Mouse (Mus musculus): Measurements from ENCODE around the gene Map2k3. TPM values are rescaled to one million over a fixed set of nuclear protein-coding genes. Genes with fewer than 3 reads are reported as not detected.

The Map2k3 gene
- polyA plus RNA-seq, 1 experiment: 30.9 TPM

DNA sequence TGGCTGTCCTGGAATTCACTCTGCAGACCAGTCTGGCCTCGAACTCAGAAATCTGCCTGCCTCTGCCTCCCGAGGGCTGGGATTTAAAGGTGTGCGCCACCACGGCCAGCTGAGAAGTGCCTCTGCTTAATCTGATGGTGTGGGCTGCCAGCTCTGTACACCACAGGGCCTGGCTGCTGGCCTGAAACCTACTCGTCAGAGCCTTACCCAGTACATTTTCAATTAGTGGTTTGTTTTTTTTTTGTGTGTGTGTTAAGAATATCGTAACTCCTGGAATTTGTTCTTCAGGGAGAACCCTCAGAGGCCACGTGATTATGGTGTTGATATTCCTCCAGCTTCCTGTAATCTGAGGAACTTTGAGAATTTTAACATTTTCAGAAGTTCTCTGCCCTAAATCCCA, 29.8 kb upstream of the Map2k3 start:
- Histone ChIP-seq H3K27me3 (ENCODE audit: control insufficient read depth, insufficient read depth, low read length) (no peaks in the 10 kb centered on the region), H3K4me3 (ENCODE audit: control insufficient read depth, insufficient read depth, low read length) (no peak overlapping the region), H3K27ac (ENCODE audit: control insufficient read depth, insufficient read depth, low read length) (no peak overlapping the region), H3K4me1 (replicated peaks; ENCODE audit: control insufficient read depth, insufficient read depth, low read length) (no peaks in the 10 kb centered on the region), H3K36me3 (ENCODE audit: control insufficient read depth, insufficient read depth, low read length) (peaks cover 5% of the 10 kb centered on the region; the same call in 1 of the 2 replicates)
- no peak for DNase-seq
- 87% methylated on average over 7 of the region's 7 CpGs for WGBS
- TF ChIP-seq CTCF (IDR thresholded peaks at IDR 0.05; ENCODE audit: borderline replicate concordance, control insufficient read depth, extremely low read depth, insufficient read depth, low read length, poor library complexity) (no peak), POLR2A (IDR thresholded peaks at IDR 0.05; ENCODE audit: control insufficient read depth, extremely low read depth, insufficient read depth, low read length, poor library complexity) (no peak)

- Histone ChIP-seq H3K4me3 (ENCODE audit: control insufficient read depth, insufficient read depth, low read length) (no peak overlapping the region), H3K27me3 (ENCODE audit: control insufficient read depth, insufficient read depth, low read length) (no peaks in the 10 kb centered on the region), H3K4me1 (replicated peaks; ENCODE audit: control insufficient read depth, insufficient read depth, low read length) (no peaks in the 10 kb centered on the region), H3K36me3 (ENCODE audit: control insufficient read depth, insufficient read depth, low read length) (peaks cover 5% of the 10 kb centered on the region; the same call in 1 of the 2 replicates), H3K27ac (ENCODE audit: control insufficient read depth, insufficient read depth, low read length) (no peak overlapping the region)
- DNase-seq: no peak
- no peak for TF ChIP-seq CTCF (IDR thresholded peaks at IDR 0.05; ENCODE audit: borderline replicate concordance, control insufficient read depth, extremely low read depth, insufficient read depth, low read length, poor library complexity)
- WGBS: 94% methylated on average over 4 of the region's 4 CpGs
These were observed 29.3 kb upstream of the Map2k3 start for GRCm38 (mm10) chr11:60902486-60902885.

DNA sequence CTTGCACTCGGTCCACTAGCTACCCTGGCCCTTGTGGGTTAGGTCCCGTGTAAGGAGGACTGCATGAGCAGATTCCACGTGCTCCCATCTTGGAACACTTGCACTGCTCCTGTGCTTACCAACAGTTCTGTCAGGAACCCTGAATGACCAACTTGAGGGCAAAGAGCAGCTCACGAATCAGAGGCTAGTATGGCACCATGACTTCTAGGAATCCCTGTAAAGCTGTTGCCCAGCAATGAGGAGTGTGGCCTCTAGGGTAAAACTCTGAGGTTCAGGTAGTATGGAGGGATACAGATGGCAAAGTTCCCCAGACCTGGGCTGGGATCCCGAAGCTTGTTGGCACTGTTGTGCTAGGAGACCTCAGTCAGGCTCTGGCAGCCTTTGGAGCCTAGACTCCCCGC, 28.2 kb upstream of the Map2k3 start:
- WGBS: 95% methylated on average over 6 of the region's 6 CpGs
- H3K27ac ChIP-seq (ENCODE audit: control insufficient read depth, insufficient read depth, low read length): no peak overlapping the region
- no peaks in the 10 kb centered on the region for H3K4me1 ChIP-seq (replicated peaks; ENCODE audit: control insufficient read depth, insufficient read depth, low read length)
- no peaks in the 10 kb centered on the region for H3K27me3 ChIP-seq (ENCODE audit: control insufficient read depth, insufficient read depth, low read length)
- peaks cover 5% of the 10 kb centered on the region; the same call in 1 of the 2 replicates for H3K36me3 ChIP-seq (ENCODE audit: control insufficient read depth, insufficient read depth, low read length)
- no peak for DNase-seq
- TF ChIP-seq POLR2A (IDR thresholded peaks at IDR 0.05; ENCODE audit: control insufficient read depth, extremely low read depth, insufficient read depth, low read length, poor library complexity): no peak
- TF ChIP-seq CTCF (IDR thresholded peaks at IDR 0.05; ENCODE audit: borderline replicate concordance, control insufficient read depth, extremely low read depth, insufficient read depth, low read length, poor library complexity): no peak
- no peak overlapping the region for H3K4me3 ChIP-seq (ENCODE audit: control insufficient read depth, insufficient read depth, low read length)

GRCm38 (mm10) chr11:60905407-60906120, 26.3 kb upstream of the Map2k3 start:
- H3K27me3 ChIP-seq (ENCODE audit: control insufficient read depth, insufficient read depth, low read length): no peaks in the 10 kb centered on the region
- no peak overlapping the region for H3K27ac ChIP-seq (ENCODE audit: control insufficient read depth, insufficient read depth, low read length)
- H3K36me3 ChIP-seq (ENCODE audit: control insufficient read depth, insufficient read depth, low read length): peaks cover 5% of the 10 kb centered on the region; the same call in 1 of the 2 replicates
- WGBS: 96% methylated on average over 10 of the region's 10 CpGs
- no peaks in the 10 kb centered on the region for H3K4me1 ChIP-seq (replicated peaks; ENCODE audit: control insufficient read depth, insufficient read depth, low read length)
- TF ChIP-seq CTCF (IDR thresholded peaks at IDR 0.05; ENCODE audit: borderline replicate concordance, control insufficient read depth, extremely low read depth, insufficient read depth, low read length, poor library complexity) (no peak), POLR2A (IDR thresholded peaks at IDR 0.05; ENCODE audit: control insufficient read depth, extremely low read depth, insufficient read depth, low read length, poor library complexity) (no peak)
- no peak overlapping the region for H3K4me3 ChIP-seq (ENCODE audit: control insufficient read depth, insufficient read depth, low read length)
- DNase-seq: no peak

- Histone ChIP-seq H3K4me1 (replicated peaks; ENCODE audit: control insufficient read depth, insufficient read depth, low read length) (no peaks in the 10 kb centered on the region), H3K36me3 (ENCODE audit: control insufficient read depth, insufficient read depth, low read length) (peaks cover 5% of the 10 kb centered on the region; the same call in 1 of the 2 replicates), H3K27me3 (ENCODE audit: control insufficient read depth, insufficient read depth, low read length) (no peaks in the 10 kb centered on the region), H3K27ac (ENCODE audit: control insufficient read depth, insufficient read depth, low read length) (no peak overlapping the region), H3K4me3 (ENCODE audit: control insufficient read depth, insufficient read depth, low read length) (no peak overlapping the region)
- 94% methylated on average over 4 of the region's 4 CpGs for WGBS
- TF ChIP-seq CTCF (IDR thresholded peaks at IDR 0.05; ENCODE audit: borderline replicate concordance, control insufficient read depth, extremely low read depth, insufficient read depth, low read length, poor library complexity) (no peak), POLR2A (IDR thresholded peaks at IDR 0.05; ENCODE audit: control insufficient read depth, extremely low read depth, insufficient read depth, low read length, poor library complexity) (no peak)
- DNase-seq: no peak
These were observed 25.4 kb upstream of the Map2k3 start for GRCm38 (mm10) chr11:60906449-60906848.

DNA sequence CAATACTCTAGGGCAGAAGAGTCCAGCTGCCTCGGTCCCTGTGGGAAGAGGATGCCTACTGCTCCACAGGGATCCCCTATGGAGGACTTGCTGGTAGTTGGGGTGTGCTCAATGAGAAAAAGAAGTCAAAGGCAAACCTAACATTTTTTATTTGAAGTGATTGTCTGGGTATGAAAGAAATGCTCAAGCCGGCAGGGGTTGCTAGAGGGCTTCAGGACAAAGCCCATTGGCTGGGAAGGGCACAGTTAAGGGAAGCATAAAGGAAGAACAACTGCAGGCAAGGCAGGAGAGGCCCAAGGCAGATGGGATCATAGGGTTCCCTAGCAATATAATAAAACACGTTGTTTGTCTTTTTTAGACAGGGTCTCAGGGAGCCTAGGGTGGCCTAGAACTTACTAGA, 23.8 kb upstream of the Map2k3 start:
- WGBS: 88% methylated on average over 3 of the region's 3 CpGs
- no peaks in the 10 kb centered on the region for H3K27me3 ChIP-seq (ENCODE audit: control insufficient read depth, insufficient read depth, low read length)
- H3K4me1 ChIP-seq (replicated peaks; ENCODE audit: control insufficient read depth, insufficient read depth, low read length): peaks cover 12% of the 10 kb centered on the region
- H3K4me3 ChIP-seq (ENCODE audit: control insufficient read depth, insufficient read depth, low read length): no peak overlapping the region
- H3K36me3 ChIP-seq (ENCODE audit: control insufficient read depth, insufficient read depth, low read length): peaks cover 5% of the 10 kb centered on the region; the same call in 1 of the 2 replicates
- TF ChIP-seq POLR2A (IDR thresholded peaks at IDR 0.05; ENCODE audit: control insufficient read depth, extremely low read depth, insufficient read depth, low read length, poor library complexity) (no peak), CTCF (IDR thresholded peaks at IDR 0.05; ENCODE audit: borderline replicate concordance, control insufficient read depth, extremely low read depth, insufficient read depth, low read length, poor library complexity) (no peak)
- H3K27ac ChIP-seq (ENCODE audit: control insufficient read depth, insufficient read depth, low read length): no peak overlapping the region
- DNase-seq: no peak

All from thymus, adult 2 months (tissue).